Mouse (Mus musculus) bone marrow macrophage, adult 2 months (primary cell): ENCODE measurements around the gene Nr4a1. TPM values are rescaled to one million over a fixed set of nuclear protein-coding genes. Genes with fewer than 3 reads are reported as not detected.

Source experiments
- H3K27ac ChIP-seq: 2 replicates; pipeline ENCODE4 v1.5.1; 2012; ENCODE audit warnings: low read depth, low read length; ENCODE audit not compliant: insufficient read depth
- H3K4me1 ChIP-seq: 2 replicates; pipeline ENCODE4 v1.6.1; 2012; ENCODE audit warnings: low read length; ENCODE audit not compliant: control insufficient read depth, insufficient read depth
- H3K4me3 ChIP-seq: 2 replicates; pipeline ENCODE4 v1.5.1; 2012; ENCODE audit warnings: mild to moderate bottlenecking, low read length, moderate library complexity; ENCODE audit not compliant: insufficient read depth
- CTCF ChIP-seq: IDR thresholded peaks from 2 replicates; pipeline ENCODE4 v1.5.1; 2012; ENCODE audit warnings: low read depth, mild to moderate bottlenecking, low read length, moderate library complexity
- POLR2A ChIP-seq: IDR thresholded peaks from 2 replicates; pipeline ENCODE4 v1.6.1; 2012; ENCODE audit warnings: mild to moderate bottlenecking, low read depth, low read length, borderline replicate concordance
- polyA plus RNA-seq: library from polyadenylated mRNA; stranded (reverse); fragments of >200 nt; gene quantifications from 2 replicates; pipeline ENCODE4 v1.2.4, GENCODE M21; 2012; ENCODE audit not compliant: missing spikeins, insufficient read depth, insufficient read length

The Nr4a1 gene
- polyA plus RNA-seq, 1 experiment: 8.8 TPM

GRCm38 (mm10) chr15:101241236-101241635 lies 12.8 kb upstream of the Nr4a1 start:
- peak overlapping the region; percentile 28 for H3K4me3 ChIP-seq
- H3K4me1 ChIP-seq: peaks cover 23% of the 10 kb centered on the region
- TF ChIP-seq CTCF: no peak
- TF ChIP-seq POLR2A: no peak
- H3K27ac ChIP-seq: no peak overlapping the region

- Histone ChIP-seq H3K27ac (no peak overlapping the region), H3K4me1 (peaks cover 25% of the 10 kb centered on the region), H3K4me3 (no peak overlapping the region)
- no peak for TF ChIP-seq POLR2A
- TF ChIP-seq CTCF: no peak
These were observed 12.2 kb upstream of the Nr4a1 start for GRCm38 (mm10) chr15:101241853-101242252.

GRCm38 (mm10) chr15:101242645-101243044 lies 11.4 kb upstream of the Nr4a1 start:
- H3K4me1 ChIP-seq: peaks cover 32% of the 10 kb centered on the region
- TF ChIP-seq POLR2A (no peak), CTCF (no peak)
- no peak overlapping the region for H3K4me3 ChIP-seq
- H3K27ac ChIP-seq: no peak overlapping the region

GRCm38 (mm10) chr15:101244012-101244411 lies 10.1 kb upstream of the Nr4a1 start:
- H3K4me1 ChIP-seq: peaks cover 41% of the 10 kb centered on the region
- peak overlapping the region; percentile 73 for H3K27ac ChIP-seq
- no peak overlapping the region for H3K4me3 ChIP-seq
- TF ChIP-seq POLR2A (no peak), CTCF (no peak)

GRCm38 (mm10) chr15:101246231-101247154 lies 7.6 kb upstream of the Nr4a1 start:
- H3K4me1 ChIP-seq: peaks cover 40% of the 10 kb centered on the region
- peak overlapping the region; percentile 45 for H3K4me3 ChIP-seq
- TF ChIP-seq POLR2A (no peak), CTCF (no peak)
- peak overlapping the region; percentile 81 for H3K27ac ChIP-seq

GRCm38 (mm10) chr15:101247155-101247498 lies 6.9 kb upstream of the Nr4a1 start:
- TF ChIP-seq CTCF: no peak
- peaks cover 43% of the 10 kb centered on the region for H3K4me1 ChIP-seq

GRCm38 (mm10) chr15:101248029-101248710 lies 5.9 kb upstream of the Nr4a1 start:
- H3K27ac ChIP-seq: peak overlapping the region; percentile 77
- peaks cover 50% of the 10 kb centered on the region for H3K4me1 ChIP-seq
- TF ChIP-seq CTCF (no peak), POLR2A (no peak)
- no peak overlapping the region for H3K4me3 ChIP-seq

More at GRCm38 (mm10) chr15:101247155-101247498, 6.9 kb upstream of the Nr4a1 start:
- Histone ChIP-seq H3K4me3 (no peak overlapping the region), H3K27ac (peak overlapping the region; percentile 81)

GRCm38 (mm10) chr15:101250220-101250800 lies 3.8 kb upstream of the Nr4a1 start:
- Histone ChIP-seq H3K4me3 (no peak overlapping the region), H3K27ac (no peak overlapping the region), H3K4me1 (peaks cover 48% of the 10 kb centered on the region)
- TF ChIP-seq CTCF: no peak
- no peak for TF ChIP-seq POLR2A

GRCm38 (mm10) chr15:101251930-101252329 lies 2.1 kb upstream of the Nr4a1 start:
- Histone ChIP-seq H3K4me1 (peaks cover 57% of the 10 kb centered on the region), H3K4me3 (no peak overlapping the region), H3K27ac (peak overlapping the region; percentile 74)
- TF ChIP-seq CTCF: no peak
- TF ChIP-seq POLR2A: no peak
